Comparison of ENCODE assay signal across 9 mouse cellular contexts in genomic region chr8:71376423-71377030, GRCm38 (mm10). TPM values are rescaled to one million over a fixed set of nuclear protein-coding genes. Genes with fewer than 3 reads are reported as not detected.
A peak's percentile ranks its signal among the peaks of the same experiment; 100 is the strongest.
DNase-seq lines count a peak whose midpoint lies in the region; ATAC-seq lines count a peak whose summit lies in the region.
"Had no signal": no experiment of that assay in that cellular context is flagged by ENCODE, and none has a peak within 500 bp of the region (broad histone marks: within the 10 kb centered on the region; RNA-seq: fewer than 3 reads in every experiment).

No protein-coding gene starts in this region.

- peak overlapping the region; percentile 53; the same call in 1 of the 2 replicates for H3K9ac ChIP-seq in intestine, embryonic 16.5 days (ENCODE audit: low read depth, low read length)
- H3K9ac ChIP-seq in midbrain, embryonic 11.5 days (ENCODE audit: low read length), result peak overlapping the region; percentile 39; the same call in 1 of the 2 replicates

- ATAC-seq in intestine, embryonic 16.5 days, result no peak
- no peak for ATAC-seq in midbrain, embryonic 11.5 days (ENCODE audit: low FRiP score)
- no peak for ATAC-seq in frontal cortex, adult (ENCODE audit: low TSS enrichment)

- H3K4me2 ChIP-seq in intestine, embryonic 16.5 days (ENCODE audit: low read depth, low read length), result peak overlapping the region; percentile 55; the same call in 1 of the 2 replicates
- H3K4me2 ChIP-seq in midbrain, embryonic 11.5 days, result peak overlapping the region; percentile 45

- H3K4me1 ChIP-seq in heart, embryonic 10.5 days, result peaks cover 53% of the 10 kb centered on the region
- H3K4me1 ChIP-seq in intestine, embryonic 16.5 days (ENCODE audit: control insufficient read depth, insufficient read depth, low read length), result peaks cover 53% of the 10 kb centered on the region
- H3K4me1 ChIP-seq in midbrain, embryonic 11.5 days (ENCODE audit: control insufficient read depth, insufficient read depth, low read length), result peaks cover 41% of the 10 kb centered on the region

- WGBS in heart, embryonic 10.5 days, result 53% methylated on average over 8 of the region's 8 CpGs
- 53% methylated on average over 8 of the region's 8 CpGs for WGBS in intestine, embryonic 16.5 days
- WGBS in midbrain, embryonic 11.5 days, result 48% methylated on average over 8 of the region's 8 CpGs

- H3K27ac ChIP-seq in heart, embryonic 10.5 days, result no peak overlapping the region
- H3K27ac ChIP-seq in intestine, embryonic 16.5 days (ENCODE audit: low read length), result no peak overlapping the region
- H3K27ac ChIP-seq in midbrain, embryonic 11.5 days (ENCODE audit: low read depth, low read length), result no peak overlapping the region

- peaks cover 55% of the 10 kb centered on the region for H3K36me3 ChIP-seq in heart, embryonic 10.5 days
- peaks cover 32% of the 10 kb centered on the region for H3K36me3 ChIP-seq in intestine, embryonic 16.5 days (ENCODE audit: control insufficient read depth, insufficient read depth, low read length)
- H3K36me3 ChIP-seq in midbrain, embryonic 11.5 days (ENCODE audit: control insufficient read depth, insufficient read depth, low read length), result peaks cover 4% of the 10 kb centered on the region; the same call in 1 of the 2 replicates

- peak overlapping the region; percentile 51 for H3K4me3 ChIP-seq in heart, embryonic 10.5 days
- H3K4me3 ChIP-seq in intestine, embryonic 16.5 days (ENCODE audit: low read length), result no peak overlapping the region; the same call in 1 of the 2 replicates
- H3K4me3 ChIP-seq in midbrain, embryonic 11.5 days (ENCODE audit: low read depth, low read length), result no peak overlapping the region

- DNase-seq in heart, embryonic 10.5 days (ENCODE audit: low spot score), result no peak
- no peak for DNase-seq in heart, adult 9 months (ENCODE audit: low spot score in 2 of 2)
- DNase-seq in cerebellum, postnatal 10 days, result peak; percentile 60 to 61
- DNase-seq in midbrain, embryonic 11.5 days (ENCODE audit: low spot score, missing footprints), result no peak
- DNase-seq in embryo, embryonic 10 days (ENCODE audit: low spot score), result no peak
- DNase-seq in adrenal gland, postnatal 4 days (ENCODE audit: low spot score in 2 of 2), result no peak

- no peaks in the 10 kb centered on the region for H3K27me3 ChIP-seq in heart, embryonic 10.5 days (ENCODE audit: insufficient read depth, poor library complexity, severe bottlenecking)
- H3K27me3 ChIP-seq in intestine, embryonic 16.5 days (replicated peaks; ENCODE audit: control insufficient read depth, insufficient read depth, low read length), result no peaks in the 10 kb centered on the region
- no peaks in the 10 kb centered on the region for H3K27me3 ChIP-seq in midbrain, embryonic 11.5 days (ENCODE audit: control insufficient read depth, insufficient read depth, low read length)

- H3K9me3 ChIP-seq in heart, embryonic 10.5 days, result no peaks in the 10 kb centered on the region
- no peaks in the 10 kb centered on the region for H3K9me3 ChIP-seq in intestine, embryonic 16.5 days (ENCODE audit: control insufficient read depth, low read length)
- H3K9me3 ChIP-seq in midbrain, embryonic 11.5 days (ENCODE audit: control insufficient read depth, low read length), result no peaks in the 10 kb centered on the region

RNA-seq across cellular contexts. Expression of gene Nr2f6, which starts 5.2 kb away (rescaled TPM):
- 48.4 and 79.0 TPM in 2 replicates for polyA plus RNA-seq in heart, embryonic 10.5 days (2016; fragmentation: Nextera tagmentation; extraction: Ambion mirVana)
- polyA plus RNA-seq in intestine, embryonic 16.5 days (2015; fragmentation: Nextera tagmentation; extraction: Ambion mirVana), result 35.8 and 51.1 TPM in 2 replicates
- polyA plus RNA-seq in midbrain, embryonic 11.5 days (2014; fragmentation: Nextera tagmentation; extraction: Ambion mirVana), result 62.6 and 73.0 TPM in 2 replicates
- 10 to 100 TPM; 67.6 to 70.6 TPM for total RNA-seq in adrenal gland, postnatal 4 days (2021)

RNA-seq across cellular contexts. Expression of gene Ocel1, which starts 5.4 kb away (rescaled TPM):
- 3.9 and 4.2 TPM in 2 replicates for polyA plus RNA-seq in heart, embryonic 10.5 days (2016; fragmentation: Nextera tagmentation; extraction: Ambion mirVana)
- polyA plus RNA-seq in intestine, embryonic 16.5 days (2015; fragmentation: Nextera tagmentation; extraction: Ambion mirVana), result 6.3 and 8.5 TPM in 2 replicates
- polyA plus RNA-seq in midbrain, embryonic 11.5 days (2014; fragmentation: Nextera tagmentation; extraction: Ambion mirVana), result 2.9 and 3.3 TPM in 2 replicates
- total RNA-seq in adrenal gland, postnatal 4 days (2021), result 10 to 100 TPM; 12.0 to 13.6 TPM

RNA-seq across cellular contexts. Expression of gene Use1, which starts 9.9 kb away (rescaled TPM):
- polyA plus RNA-seq in heart, embryonic 10.5 days (2016; fragmentation: Nextera tagmentation; extraction: Ambion mirVana), result 68.7 and 79.5 TPM in 2 replicates
- polyA plus RNA-seq in intestine, embryonic 16.5 days (2015; fragmentation: Nextera tagmentation; extraction: Ambion mirVana), result 89.5 and 95.8 TPM in 2 replicates
- polyA plus RNA-seq in midbrain, embryonic 11.5 days (2014; fragmentation: Nextera tagmentation; extraction: Ambion mirVana), result 70.9 and 71.7 TPM in 2 replicates
- 100 to 1,000 TPM; 210 to 221 TPM for total RNA-seq in adrenal gland, postnatal 4 days (2021)

RNA-seq across cellular contexts. Expression of gene Ushbp1, which starts 19.1 kb away (rescaled TPM):
- 6.1 and 7.9 TPM in 2 replicates for polyA plus RNA-seq in heart, embryonic 10.5 days (2016; fragmentation: Nextera tagmentation; extraction: Ambion mirVana)
- polyA plus RNA-seq in intestine, embryonic 16.5 days (2015; fragmentation: Nextera tagmentation; extraction: Ambion mirVana), result 10.8 and 10.9 TPM in 2 replicates
- polyA plus RNA-seq in midbrain, embryonic 11.5 days (2014; fragmentation: Nextera tagmentation; extraction: Ambion mirVana), result 2.4 and 3.3 TPM in 2 replicates
- total RNA-seq in adrenal gland, postnatal 4 days (2021), result 10 to 100 TPM; 21.6 to 21.8 TPM
- total RNA-seq: neutrophil, adult 5-6 weeks had no signal

RNA-seq across cellular contexts. Expression of gene Babam1, which starts 20.1 kb away (rescaled TPM):
- polyA plus RNA-seq in heart, embryonic 10.5 days (2016; fragmentation: Nextera tagmentation; extraction: Ambion mirVana), result 101 and 111 TPM in 2 replicates
- polyA plus RNA-seq in intestine, embryonic 16.5 days (2015; fragmentation: Nextera tagmentation; extraction: Ambion mirVana), result 84.7 and 86.9 TPM in 2 replicates
- polyA plus RNA-seq in midbrain, embryonic 11.5 days (2014; fragmentation: Nextera tagmentation; extraction: Ambion mirVana), result 99.0 and 99.2 TPM in 2 replicates
- total RNA-seq in adrenal gland, postnatal 4 days (2021), result 100 to 1,000 TPM; 108 to 109 TPM

Comparison
In these comparisons a context has a peak if more than half of its experiments do, and no peak if none do; other contexts are left out.
1. DNase-seq: peak in cerebellum, postnatal 10 days (2 of 2); none in heart, embryonic 10.5 days (single experiment), heart, adult 9 months (0 of 2), midbrain, embryonic 11.5 days (single experiment), embryo, embryonic 10 days (single experiment) and adrenal gland, postnatal 4 days (0 of 2).